Mouse (Mus musculus) duodenum, adult 2 months (tissue): Measurements from ENCODE around the gene Wt1. TPM values are rescaled to one million over a fixed set of nuclear protein-coding genes. Genes with fewer than 3 reads are reported as not detected.

Experiments
- polyA plus RNA-seq: library from polyadenylated mRNA; depleted of rRNA; stranded (reverse); fragments of >200 nt; gene quantifications from 2 replicates; pipeline ENCODE4 v1.2.3, GENCODE M21; 2012; ENCODE audit warnings: low replicate concordance; rRNA removed

The Wt1 gene
- polyA plus RNA-seq, result 1.2 TPM in 2 replicates

GRCm38 (mm10) chr2:105126279-105126678 is at the start of gene Wt1:
TSS of gene Wt1 (plus strand) at chr2:105126529.

DNA sequence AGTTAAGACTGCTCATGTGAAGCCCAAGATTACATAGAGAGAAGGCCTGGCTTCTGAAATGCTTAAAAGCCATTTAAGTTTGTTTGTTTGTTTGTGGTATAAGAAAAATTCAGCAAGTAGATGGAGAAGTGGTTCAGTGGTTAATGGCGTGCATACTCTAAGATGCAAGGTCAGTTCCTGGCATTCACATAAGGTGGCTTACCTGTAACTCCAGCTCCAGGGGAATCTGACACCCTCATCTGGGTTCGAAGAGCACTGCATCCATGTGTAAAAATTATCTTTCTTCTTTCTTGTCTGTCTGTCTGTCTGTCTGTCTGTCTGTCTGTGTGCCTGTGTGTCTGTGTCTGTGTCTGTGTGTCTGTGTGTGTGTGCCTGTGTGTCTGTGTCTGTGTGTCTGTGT is 34.6 kb upstream of the Wt1 start, which contains the start of gene Gm11060:
Gene Gm11060, plus strand, starts transcription at position 301 of the 400 bp plus-strand sequence.

Other genes starting within 250 kb of the Wt1 start
- gene Eif3m, start 109.4 kb upstream of the Wt1 start, polyA plus RNA-seq, result 2.6 and 4.4 TPM in 2 replicates
- not detected in 2 replicates for gene Gm11060, start 34.5 kb upstream of the Wt1 start, polyA plus RNA-seq
- 0.43 TPM in 1 of 2 replicates, not detected in the other for gene Them7, start 97.8 kb downstream of the Wt1 start, polyA plus RNA-seq